Comparison of ENCODE assay signal across 19 mouse cellular contexts in genomic region chr12:8365905-8366576, GRCm38 (mm10). TPM values are rescaled to one million over a fixed set of nuclear protein-coding genes. Genes with fewer than 3 reads are reported as not detected.
A peak's percentile ranks its signal among the peaks of the same experiment; 100 is the strongest.
DNase-seq lines count a peak whose midpoint lies in the region; ATAC-seq and TF ChIP-seq lines count a peak whose summit lies in the region.
"Had no signal": no experiment of that assay in that cellular context is flagged by ENCODE, and none has a peak within 500 bp of the region (broad histone marks: within the 10 kb centered on the region; RNA-seq: fewer than 3 reads in every experiment).

No protein-coding gene starts in this region.

- no peaks in the 10 kb centered on the region for H3K27me3 ChIP-seq in forebrain, embryonic 10.5 days (ENCODE audit: poor library complexity, severe bottlenecking)
- H3K27me3 ChIP-seq in forebrain, embryonic 14.5 days (replicated peaks; ENCODE audit: control insufficient read depth, insufficient read depth, low read length): no peaks in the 10 kb centered on the region
- no peaks in the 10 kb centered on the region for H3K27me3 ChIP-seq in kidney, adult 2 months (replicated peaks; ENCODE audit: control insufficient read depth, insufficient read depth, low read length)
- peaks cover 30% of the 10 kb centered on the region for H3K27me3 ChIP-seq in midbrain, embryonic 10.5 days (ENCODE audit: low read depth, poor library complexity, severe bottlenecking)
- no peaks in the 10 kb centered on the region for H3K27me3 ChIP-seq in midbrain, embryonic 15.5 days (replicated peaks)
- H3K27me3 ChIP-seq: embryonic facial prominence, embryonic 12.5 days; embryonic facial prominence, embryonic 15.5 days; forebrain, embryonic 12.5 days; Patski had no signal

- 82% methylated on average over 5 of the region's 5 CpGs for WGBS in forebrain, embryonic 10.5 days
- WGBS in forebrain, embryonic 14.5 days: 78% methylated on average over 5 of the region's 5 CpGs
- 63% methylated on average over 5 of the region's 5 CpGs for WGBS in kidney, adult 2 months
- WGBS in midbrain, embryonic 10.5 days: 84% methylated on average over 5 of the region's 5 CpGs
- WGBS in midbrain, embryonic 15.5 days: 86% methylated on average over 5 of the region's 5 CpGs

- H3K9ac ChIP-seq in forebrain, embryonic 14.5 days (ENCODE audit: low read length): no peak overlapping the region
- H3K9ac ChIP-seq in midbrain, embryonic 15.5 days: no peak overlapping the region
- H3K9ac ChIP-seq: embryonic facial prominence, embryonic 12.5 days; embryonic facial prominence, embryonic 15.5 days; forebrain, embryonic 12.5 days; hindbrain, embryonic 13.5 days had no signal

- H3K36me3 ChIP-seq in forebrain, embryonic 10.5 days (replicated peaks): no peaks in the 10 kb centered on the region
- H3K36me3 ChIP-seq in forebrain, embryonic 14.5 days (ENCODE audit: control insufficient read depth, insufficient read depth, low read length): no peaks in the 10 kb centered on the region
- H3K36me3 ChIP-seq in kidney, adult 2 months (ENCODE audit: control insufficient read depth, insufficient read depth, low read length): no peaks in the 10 kb centered on the region
- no peaks in the 10 kb centered on the region for H3K36me3 ChIP-seq in midbrain, embryonic 10.5 days
- no peaks in the 10 kb centered on the region for H3K36me3 ChIP-seq in midbrain, embryonic 15.5 days (replicated peaks)
- H3K36me3 ChIP-seq: embryonic facial prominence, embryonic 12.5 days; embryonic facial prominence, embryonic 15.5 days; forebrain, embryonic 12.5 days; hindbrain, embryonic 13.5 days had no signal

- H3K4me3 ChIP-seq in forebrain, embryonic 10.5 days: no peak overlapping the region
- no peak overlapping the region for H3K4me3 ChIP-seq in forebrain, embryonic 14.5 days (ENCODE audit: low read depth, low read length)
- no peak overlapping the region for H3K4me3 ChIP-seq in kidney, adult 2 months (ENCODE audit: insufficient read depth, low read depth, low read length)
- no peak overlapping the region for H3K4me3 ChIP-seq in midbrain, embryonic 10.5 days
- H3K4me3 ChIP-seq in midbrain, embryonic 15.5 days: no peak overlapping the region
- H3K4me3 ChIP-seq: embryonic facial prominence, embryonic 12.5 days; embryonic facial prominence, embryonic 15.5 days; forebrain, embryonic 12.5 days; heart, adult 2 months; hindbrain, embryonic 13.5 days had no signal

- H3K4me1 ChIP-seq in forebrain, embryonic 10.5 days: peaks cover 35% of the 10 kb centered on the region
- H3K4me1 ChIP-seq in forebrain, embryonic 14.5 days (ENCODE audit: control insufficient read depth, insufficient read depth, low read length): peaks cover 4% of the 10 kb centered on the region; the same call in 1 of the 2 replicates
- H3K4me1 ChIP-seq in kidney, adult 2 months (ENCODE audit: control insufficient read depth, insufficient read depth, low read length): no peaks in the 10 kb centered on the region
- peaks cover 35% of the 10 kb centered on the region for H3K4me1 ChIP-seq in midbrain, embryonic 10.5 days
- peaks cover 7% of the 10 kb centered on the region for H3K4me1 ChIP-seq in midbrain, embryonic 15.5 days
- H3K4me1 ChIP-seq: embryonic facial prominence, embryonic 12.5 days had no signal

- TF ChIP-seq CTCF in kidney, adult 2 months (conservative IDR thresholded peaks at IDR 0.05; ENCODE audit: insufficient read depth, insufficient read length, low read depth, low read length): no peak

- H3K9me3 ChIP-seq in forebrain, embryonic 10.5 days: no peaks in the 10 kb centered on the region
- no peaks in the 10 kb centered on the region for H3K9me3 ChIP-seq in forebrain, embryonic 14.5 days (replicated peaks; ENCODE audit: control insufficient read depth, low read length)
- no peaks in the 10 kb centered on the region for H3K9me3 ChIP-seq in midbrain, embryonic 10.5 days (replicated peaks)
- no peaks in the 10 kb centered on the region for H3K9me3 ChIP-seq in midbrain, embryonic 15.5 days
- H3K9me3 ChIP-seq: embryonic facial prominence, embryonic 12.5 days; embryonic facial prominence, embryonic 15.5 days; forebrain, embryonic 12.5 days; hindbrain, embryonic 13.5 days had no signal

- peak overlapping the region; percentile 86 for H3K27ac ChIP-seq in forebrain, embryonic 10.5 days
- H3K27ac ChIP-seq in forebrain, embryonic 14.5 days (ENCODE audit: low read depth, low read length): no peak overlapping the region
- peak overlapping the region; percentile 54 for H3K27ac ChIP-seq in kidney, adult 2 months (ENCODE audit: insufficient read depth, low read depth, low read length)
- peak overlapping the region; percentile 85 for H3K27ac ChIP-seq in midbrain, embryonic 10.5 days (replicated peaks)
- H3K27ac ChIP-seq in midbrain, embryonic 15.5 days: no peak overlapping the region
- H3K27ac ChIP-seq: embryonic facial prominence, embryonic 12.5 days; embryonic facial prominence, embryonic 15.5 days; forebrain, embryonic 12.5 days; heart, adult 2 months; hindbrain, embryonic 13.5 days; hindbrain, postnatal 0 days had no signal

- no peak overlapping the region for H3K4me2 ChIP-seq in forebrain, embryonic 14.5 days (ENCODE audit: low read length)
- H3K4me2 ChIP-seq in midbrain, embryonic 15.5 days: no peak overlapping the region
- H3K4me2 ChIP-seq: embryonic facial prominence, embryonic 12.5 days; embryonic facial prominence, embryonic 15.5 days; forebrain, embryonic 12.5 days; heart, embryonic 11.5 days; hindbrain, embryonic 13.5 days had no signal

- ATAC-seq in forebrain, embryonic 14.5 days: no peak
- ATAC-seq in midbrain, embryonic 15.5 days (replicated peaks): no peak
- ATAC-seq: forebrain, embryonic 16.5 days; Patski had no signal

- TF ChIP-seq POLR2A in kidney, adult 2 months (IDR thresholded peaks at IDR 0.05; ENCODE audit: low read depth, low read length): no peak

- no peak for DNase-seq in forebrain, embryonic 10.5 days (ENCODE audit: extremely low spot score, low spot score)
- DNase-seq in forebrain, embryonic 14.5 days (ENCODE audit: low spot score): no peak
- no peak for DNase-seq in kidney, adult 2 months
- DNase-seq in kidney, postnatal 4 days: no peak
- no peak for DNase-seq in midbrain, embryonic 10.5 days (ENCODE audit: low spot score)
- peak; percentile 44 for DNase-seq in Muller cell, postnatal 12 days (ENCODE audit: inconsistent ontology term)
- DNase-seq in heart, adult 8-10 months (ENCODE audit: low spot score): no peak
- DNase-seq: cerebellum, postnatal 25 days; gastrocnemius, postnatal 10 days had no signal

RNA-seq across cellular contexts. Expression of gene Hs1bp3, which starts 52.8 kb away (rescaled TPM):
- 15.3 and 17.8 TPM in 2 replicates for polyA plus RNA-seq in forebrain, embryonic 10.5 days (2016; fragmentation: Nextera tagmentation; extraction: Ambion mirVana)
- polyA plus RNA-seq in forebrain, embryonic 14.5 days (2014; fragmentation: Nextera tagmentation; extraction: Ambion mirVana): 8.3 and 8.4 TPM in 2 replicates
- polyA plus RNA-seq in kidney, adult 2 months (2012; rRNA removed): 25.3 and 27.7 TPM in 2 replicates
- 14.9 and 15.8 TPM in 2 replicates for polyA plus RNA-seq in midbrain, embryonic 10.5 days (2016; fragmentation: Nextera tagmentation; extraction: Ambion mirVana)
- polyA plus RNA-seq in midbrain, embryonic 15.5 days (2015; fragmentation: Nextera tagmentation; extraction: Ambion mirVana): 8.9 and 10.8 TPM in 2 replicates
- 10 to 100 TPM; 13.9 to 20.3 (median 17.1) TPM for total RNA-seq in heart, adult 8-10 months (2022)

Comparison
In these comparisons a context has a peak if more than half of its experiments do, and no peak if none do; other contexts are left out.
1. H3K27ac ChIP-seq: peak in forebrain, embryonic 10.5 days (single experiment), kidney, adult 2 months (single experiment) and midbrain, embryonic 10.5 days (single experiment); none in forebrain, embryonic 14.5 days (single experiment) and midbrain, embryonic 15.5 days (single experiment).